Mouse (Mus musculus) kidney, postnatal 0 days (tissue): ENCODE data around the gene Sdr39u1. TPM values are rescaled to one million over a fixed set of nuclear protein-coding genes. Genes with fewer than 3 reads are reported as not detected.
A peak's percentile ranks its signal among the peaks of the same experiment; 100 is the strongest.

Experiments used
- ATAC-seq: fragments of 200-750 bp; cut with Nextera tagmentation; replicated peaks from 2 replicates; pipeline ENCODE4 v1.8.0; 2017; ENCODE audit warnings: low read depth, moderate number of reproducible peaks, moderate TSS enrichment, moderate library complexity; ENCODE audit not compliant: low FRiP score
- DNase-seq: peaks from one replicate; pipeline ENCODE4 v3.0.0-alpha.2; 2016; ENCODE audit warnings: low spot score
- H3K27ac ChIP-seq: fragments of 300-500 bp; sonication (generic); 2 replicates; pipeline ENCODE4 v1.5.1; 2014; ENCODE audit warnings: mild to moderate bottlenecking
- H3K27me3 ChIP-seq: fragments of 300-500 bp; sonication (generic); 2 replicates; pipeline ENCODE4 v1.6.1; 2014; ENCODE audit warnings: low read length, mixed read lengths; ENCODE audit not compliant: insufficient read depth
- H3K36me3 ChIP-seq: fragments of 300-500 bp; sonication (generic); 2 replicates; pipeline ENCODE4 v1.6.1; 2014; ENCODE audit warnings: low read length, mixed read lengths; ENCODE audit not compliant: insufficient read depth
- H3K4me1 ChIP-seq: fragments of 300-500 bp; sonication (generic); replicated peaks from 2 replicates; pipeline ENCODE4 v1.6.1; 2014; ENCODE audit warnings: antibody characterized with exemption, low read length, mixed read lengths; ENCODE audit not compliant: insufficient read depth
- H3K4me2 ChIP-seq: fragments of 300-500 bp; sonication (generic); 2 replicates; pipeline ENCODE4 v1.6.1; 2014; ENCODE audit warnings: mild to moderate bottlenecking, low read length, moderate library complexity, mixed read lengths
- H3K4me3 ChIP-seq: fragments of 300-500 bp; sonication (generic); replicated peaks from 2 replicates; pipeline ENCODE4 v1.5.1; 2014; ENCODE audit warnings: low read depth, low read length
- H3K9ac ChIP-seq: fragments of 300-500 bp; sonication (generic); 2 replicates; pipeline ENCODE4 v1.6.1; 2014; ENCODE audit warnings: low read depth, low read length
- H3K9me3 ChIP-seq: fragments of 300-500 bp; sonication (generic); replicated peaks from 2 replicates; pipeline ENCODE4 v1.6.1; 2016; ENCODE audit warnings: low read length, inconsistent platforms, mixed read lengths
- CTCF ChIP-seq: IDR thresholded peaks from 2 replicates; pipeline ENCODE4 v1.5.1; 2016; ENCODE audit warnings: antibody characterized with exemption, low read depth, mild to moderate bottlenecking, moderate library complexity
- WGBS: fragments of 180-500 bp; shearing (Covaris S2); extraction: QIAGEN DNeasy Blood & Tissue Kit; methylation state at CpG from one replicate; pipeline ENCODE4 v1.1.7; 2014; 5-methylcytosine and 5-hydroxymethylcytosine counted together
- polyA plus RNA-seq: library from polyadenylated mRNA; unstranded; fragments of >200 nt; fragmentation: Nextera tagmentation; extraction: Ambion mirVana; gene quantifications from 2 replicates; pipeline ENCODE4 v1.2.1, GENCODE M21; 2015

Gene Sdr39u1
- polyA plus RNA-seq, 1 experiment from 2014 or later: 85.3 TPM

DNA sequence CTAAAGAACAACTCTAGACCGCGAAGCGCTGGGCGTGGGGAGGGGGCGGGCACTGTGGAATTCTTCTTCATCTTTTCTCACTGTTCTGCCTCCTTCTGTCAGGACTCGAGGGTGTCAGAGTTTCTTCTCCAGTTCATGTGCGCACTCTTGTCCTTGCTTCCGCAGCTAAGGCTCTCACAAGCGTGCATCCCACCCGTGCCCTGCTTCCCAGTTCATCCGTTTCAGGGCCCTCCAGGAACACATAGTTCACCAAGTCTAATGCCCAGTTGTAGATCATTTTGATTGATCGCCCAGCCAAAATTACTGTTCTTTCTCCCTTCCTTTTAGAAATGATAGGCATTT is 292 bp upstream of the Sdr39u1 start:
- Histone ChIP-seq H3K4me2 (peak overlapping the region; percentile 87), H3K27ac (peak overlapping the region; percentile 90)
- DNase-seq: no peak

DNA sequence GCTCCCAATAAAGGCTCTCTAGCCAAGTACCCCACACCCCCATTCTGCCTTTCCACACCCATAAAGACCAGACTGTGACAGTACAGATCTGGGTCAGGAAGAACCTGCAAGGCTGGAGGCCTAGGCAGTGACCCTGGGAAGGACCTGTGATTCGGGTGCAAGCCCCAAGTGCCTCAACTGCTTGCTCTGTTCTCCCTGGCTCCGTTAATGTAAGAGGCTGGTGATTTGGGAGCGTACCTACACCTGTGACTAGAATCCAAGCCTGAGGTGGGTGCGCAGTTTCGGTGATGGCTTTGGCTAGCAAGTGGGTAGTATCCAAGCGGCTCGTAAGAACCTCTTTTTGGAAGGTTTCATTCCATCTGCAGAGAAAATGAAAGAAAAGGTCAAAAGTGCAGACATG is 1.1 kb downstream of the Sdr39u1 start:
- 87% methylated on average over 7 of the region's 7 CpGs for WGBS
- TF ChIP-seq CTCF: no peak
- H3K9me3 ChIP-seq: no peaks in the 10 kb centered on the region
- ATAC-seq (no peak), DNase-seq (no peak)
- no peak overlapping the region for H3K4me2 ChIP-seq
- H3K27ac ChIP-seq: 0 out of 2 replicates have a peak overlapping the region, but pooled peaks have one; percentile 90
- H3K36me3 ChIP-seq: peaks cover 28% of the 10 kb centered on the region
- no peak overlapping the region for H3K4me3 ChIP-seq
- no peaks in the 10 kb centered on the region for H3K27me3 ChIP-seq
- H3K4me1 ChIP-seq: 0 out of 2 replicates have a peak, but pooled peaks cover 4% of the 10 kb centered on the region
- H3K9ac ChIP-seq: peak overlapping the region; percentile 83

More for the DNA sequence above, 292 bp upstream of the Sdr39u1 start:
- WGBS: 4% methylated on average over 12 of the region's 12 CpGs
- Histone ChIP-seq H3K9ac (peak overlapping the region; percentile 83), H3K9me3 (no peaks in the 10 kb centered on the region), H3K4me1 (0 out of 2 replicates have a peak, but pooled peaks cover 4% of the 10 kb centered on the region), H3K27me3 (no peaks in the 10 kb centered on the region), H3K36me3 (peaks cover 14% of the 10 kb centered on the region; the same call in 1 of the 2 replicates), H3K4me3 (peak overlapping the region; percentile 49)
- ATAC-seq: peak; percentile 34; the same call in 1 of the 2 replicates
- no peak for TF ChIP-seq CTCF

DNA sequence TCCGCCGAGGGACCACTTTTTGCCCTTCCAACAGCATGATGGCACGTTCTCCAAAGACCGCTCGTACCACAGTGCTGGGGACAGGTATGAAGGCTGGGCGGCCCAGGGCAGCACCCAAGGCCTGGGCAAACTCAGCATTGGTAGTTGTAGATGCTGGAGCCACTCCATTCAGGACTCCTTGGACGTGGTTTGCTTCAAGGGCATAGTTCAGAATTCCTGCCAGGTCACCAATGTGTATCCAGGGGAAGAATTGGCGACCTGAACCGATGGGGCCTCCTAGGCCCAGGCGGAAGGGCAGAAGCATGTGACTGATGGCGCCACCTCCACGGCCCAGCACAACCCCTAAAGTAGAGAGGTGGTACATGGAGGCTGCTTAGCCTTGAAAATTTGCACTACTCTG is 2.4 kb downstream of the Sdr39u1 start:
- Histone ChIP-seq H3K4me2 (no peak overlapping the region), H3K27me3 (no peaks in the 10 kb centered on the region), H3K36me3 (peaks cover 36% of the 10 kb centered on the region), H3K4me1 (0 out of 2 replicates have a peak, but pooled peaks cover 4% of the 10 kb centered on the region), H3K9me3 (no peaks in the 10 kb centered on the region), H3K27ac (no peak overlapping the region), H3K4me3 (no peak overlapping the region), H3K9ac (no peak overlapping the region)
- ATAC-seq (no peak), DNase-seq (no peak)
- no peak for TF ChIP-seq CTCF
- WGBS: 93% methylated on average over 12 of the region's 12 CpGs

DNA sequence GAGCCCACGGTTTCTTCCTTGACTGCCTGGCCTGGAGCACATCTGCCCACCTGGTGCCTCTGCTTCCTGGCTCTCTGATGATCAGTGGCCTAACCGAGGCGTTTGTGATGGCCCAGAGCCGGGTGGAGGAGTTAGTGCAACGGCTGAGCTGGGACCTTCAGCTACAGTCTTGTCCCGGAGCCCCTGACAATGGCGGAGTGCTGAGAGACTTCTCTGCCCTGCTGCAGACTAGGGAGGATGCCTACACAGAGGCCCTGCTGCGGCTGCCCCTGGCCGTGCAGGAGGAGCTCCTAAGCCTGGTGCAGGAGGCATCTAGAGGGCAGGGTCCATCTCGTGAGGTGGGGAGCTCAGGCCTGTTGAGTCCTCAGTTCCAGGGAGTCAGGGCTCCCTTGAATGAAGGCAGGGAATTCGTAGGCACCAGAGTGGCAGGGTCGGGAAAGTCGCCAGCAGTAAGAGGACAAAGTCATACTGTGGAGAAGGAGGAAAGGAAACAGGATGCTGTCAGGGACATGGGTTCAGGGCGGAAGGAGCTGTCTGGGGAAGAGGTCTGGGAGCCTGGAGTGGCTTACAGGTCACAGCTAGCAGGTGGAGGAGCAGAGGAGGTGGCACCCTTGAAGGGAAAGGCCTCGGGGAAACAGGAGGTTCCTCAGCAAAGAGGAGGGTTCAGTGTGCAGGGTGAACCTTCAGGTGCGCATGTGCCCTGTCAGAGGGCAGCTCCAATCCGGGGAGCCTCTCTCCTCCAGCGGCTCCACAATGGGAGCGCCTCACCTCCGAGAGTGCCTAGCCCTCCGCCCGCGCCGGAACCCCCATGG is 13.3 kb downstream of the Sdr39u1 start:
- Histone ChIP-seq H3K27ac (0 out of 2 replicates have a peak overlapping the region, but pooled peaks have one; percentile 95), H3K4me1 (peaks cover 19% of the 10 kb centered on the region), H3K4me2 (peak overlapping the region; percentile 61), H3K4me3 (no peak overlapping the region), H3K27me3 (no peaks in the 10 kb centered on the region), H3K9me3 (no peaks in the 10 kb centered on the region), H3K9ac (0 out of 2 replicates have a peak overlapping the region, but pooled peaks have one; percentile 87), H3K36me3 (peaks cover 36% of the 10 kb centered on the region)
- DNase-seq (no peak), ATAC-seq (no peak)
- 77% methylated on average over 24 of the region's 24 CpGs for WGBS
- no peak for TF ChIP-seq CTCF

DNA sequence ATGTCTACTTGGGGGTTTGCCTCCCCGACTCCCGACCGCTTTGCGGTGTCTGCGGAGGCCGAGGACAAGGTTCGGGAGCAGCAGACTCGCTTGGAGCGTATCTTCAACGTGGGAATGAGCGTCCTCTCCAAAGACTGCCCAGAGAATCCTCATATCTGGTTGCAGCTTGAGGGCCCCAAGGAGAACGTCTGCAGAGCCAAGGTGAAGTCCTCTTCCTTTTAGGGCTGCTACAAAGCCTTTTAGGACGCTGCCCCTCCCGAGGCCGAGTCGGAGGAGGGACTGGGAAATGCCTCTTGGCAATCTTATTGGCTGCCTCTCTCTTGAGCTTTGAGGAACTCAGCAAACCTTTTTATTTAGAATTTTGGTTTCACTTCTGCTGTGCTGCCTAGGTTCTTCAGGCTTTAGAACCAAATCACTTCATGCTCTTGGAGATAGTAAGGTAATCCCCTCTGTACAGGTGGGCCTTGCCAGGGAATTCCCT is 14.3 kb downstream of the Sdr39u1 start:
- Histone ChIP-seq H3K9ac (peak overlapping the region; percentile 87), H3K36me3 (peaks cover 28% of the 10 kb centered on the region), H3K4me1 (peaks cover 19% of the 10 kb centered on the region), H3K4me3 (peak overlapping the region; percentile 73), H3K27ac (peak overlapping the region; percentile 95), H3K9me3 (no peaks in the 10 kb centered on the region), H3K4me2 (peak overlapping the region; percentile 61), H3K27me3 (no peaks in the 10 kb centered on the region)
- DNase-seq: peak; percentile 75
- no peak for ATAC-seq
- TF ChIP-seq CTCF: no peak
- 3% methylated on average over 16 of the region's 16 CpGs for WGBS

DNA sequence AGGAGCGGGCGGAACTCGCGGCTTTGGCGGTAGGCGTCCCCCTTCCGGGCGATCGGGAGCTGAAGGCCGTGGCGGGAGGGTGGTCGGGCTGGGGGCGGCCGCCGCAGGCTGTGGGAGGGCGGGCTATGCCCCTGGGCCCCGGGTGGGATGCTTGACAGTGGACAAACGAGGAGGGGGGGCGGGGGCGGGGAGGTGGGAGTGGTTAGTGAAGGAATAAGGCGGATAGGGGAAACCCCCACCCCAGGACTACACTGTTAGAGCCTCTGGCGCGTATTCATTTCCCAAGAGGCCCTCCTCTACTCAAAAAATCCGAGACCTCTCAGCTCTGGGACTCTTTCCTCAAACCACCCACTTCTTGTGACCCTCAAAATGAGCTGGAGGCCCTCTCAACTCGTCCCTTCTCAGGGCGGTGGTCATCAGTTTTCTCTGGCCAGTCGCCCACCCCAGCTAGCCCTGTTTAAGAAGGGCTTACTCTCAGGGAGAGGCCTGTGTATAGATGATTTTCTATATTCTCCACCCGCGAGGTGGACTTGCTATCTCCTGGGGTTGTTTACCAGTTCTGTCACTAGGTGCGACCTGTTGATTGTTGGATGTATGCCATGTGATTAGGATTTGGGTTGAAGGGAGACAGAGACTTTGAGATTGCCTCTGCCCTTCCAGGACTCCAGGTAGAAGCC is 14.8 kb downstream of the Sdr39u1 start:
- Histone ChIP-seq H3K27me3 (no peaks in the 10 kb centered on the region), H3K36me3 (peaks cover 27% of the 10 kb centered on the region), H3K4me3 (peak overlapping the region; percentile 73), H3K4me1 (peaks cover 19% of the 10 kb centered on the region), H3K9me3 (no peaks in the 10 kb centered on the region), H3K4me2 (peak overlapping the region; percentile 61), H3K9ac (peak overlapping the region; percentile 87), H3K27ac (peak overlapping the region; percentile 95)
- ATAC-seq (peak; percentile 60), DNase-seq (peak; percentile 73)
- WGBS: 1% methylated on average over 10 of the region's 30 CpGs
- no peak for TF ChIP-seq CTCF
